12 mouse cellular contexts compared by ENCODE assay signal in the genomic region with DNA sequence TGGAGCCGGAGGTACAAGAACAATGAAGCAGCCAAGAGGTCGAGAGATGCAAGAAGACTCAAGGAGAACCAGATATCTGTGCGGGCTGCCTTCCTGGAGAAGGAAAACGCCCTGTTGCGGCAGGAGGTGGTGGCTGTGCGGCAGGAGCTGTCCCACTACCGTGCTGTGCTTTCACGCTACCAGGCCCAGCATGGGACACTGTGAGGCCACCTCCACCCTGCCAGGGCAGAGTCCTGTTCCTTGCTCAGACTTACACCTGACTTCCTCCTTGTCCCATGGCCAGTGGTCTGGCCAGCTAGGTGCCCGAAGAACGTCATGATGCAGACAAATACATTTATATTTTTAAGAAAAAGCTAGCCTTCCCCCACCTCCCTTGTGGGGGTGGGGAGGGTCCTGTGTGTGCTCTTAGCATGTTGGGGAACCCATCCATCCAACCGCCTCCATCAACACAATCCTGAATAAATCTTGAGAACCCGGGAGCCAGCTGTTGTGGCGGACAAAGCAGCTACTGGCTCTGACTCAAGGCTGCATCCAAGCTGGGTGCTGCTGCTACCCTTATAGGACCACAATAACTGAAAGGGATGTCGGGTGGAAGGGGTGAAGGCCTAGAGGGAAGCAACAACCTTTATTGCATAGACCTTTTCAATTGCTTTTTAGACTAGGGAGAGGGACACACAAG. TPM values are rescaled to one million over a fixed set of nuclear protein-coding genes. Genes with fewer than 3 reads are reported as not detected.
DNase-seq lines count a peak whose midpoint lies in the region; ATAC-seq and TF ChIP-seq lines count a peak whose summit lies in the region.
"Had no signal": no experiment of that assay in that cellular context is flagged by ENCODE, and none has a peak within 500 bp of the region (broad histone marks: within the 10 kb centered on the region; RNA-seq: fewer than 3 reads in every experiment).

No protein-coding gene starts in this region.

- TF ChIP-seq CTCF in E14TG2a.4 (conservative IDR thresholded peaks at IDR 0.05; ENCODE audit: low read length): no peak

- WGBS in forebrain, embryonic 13.5 days: 77% methylated on average over 14 of the region's 14 CpGs
- WGBS in limb, embryonic 13.5 days: 80% methylated on average over 14 of the region's 14 CpGs

- H3K27me3 ChIP-seq in E14TG2a.4 (ENCODE audit: insufficient read depth, low read length): no peaks in the 10 kb centered on the region
- H3K27me3 ChIP-seq in forebrain, embryonic 13.5 days: no peaks in the 10 kb centered on the region
- H3K27me3 ChIP-seq in limb, embryonic 13.5 days: no peaks in the 10 kb centered on the region
- H3K27me3 ChIP-seq: lung, embryonic 15.5 days had no signal

- H3K27ac ChIP-seq in forebrain, embryonic 13.5 days: peak overlapping the region; percentile 65
- H3K27ac ChIP-seq in limb, embryonic 13.5 days: no peak overlapping the region
- H3K27ac ChIP-seq: lung, embryonic 15.5 days had no signal

- H3K4me2 ChIP-seq in forebrain, embryonic 13.5 days: peak overlapping the region; percentile 99; the same call in 1 of the 2 replicates
- no peak overlapping the region for H3K4me2 ChIP-seq in limb, embryonic 13.5 days (replicated peaks)
- H3K4me2 ChIP-seq: lung, embryonic 15.5 days had no signal

- peak overlapping the region; percentile 26; the same call in 1 of the 2 replicates for H3K9ac ChIP-seq in forebrain, embryonic 13.5 days
- H3K9ac ChIP-seq in limb, embryonic 13.5 days: 0 out of 2 replicates have a peak overlapping the region, but pooled peaks have one; percentile 10
- H3K9ac ChIP-seq: lung, embryonic 15.5 days had no signal

- peaks cover 91% of the 10 kb centered on the region for H3K4me1 ChIP-seq in E14TG2a.4 (replicated peaks; ENCODE audit: low read depth, low read length)
- H3K4me1 ChIP-seq in forebrain, embryonic 13.5 days: peaks cover 66% of the 10 kb centered on the region
- H3K4me1 ChIP-seq in limb, embryonic 13.5 days: peaks cover 57% of the 10 kb centered on the region

- H3K4me3 ChIP-seq in E14TG2a.4 (replicated peaks; ENCODE audit: low read length): peak overlapping the region; percentile 4; the same call in 1 of the 2 replicates
- no peak overlapping the region for H3K4me3 ChIP-seq in forebrain, embryonic 13.5 days
- no peak overlapping the region for H3K4me3 ChIP-seq in limb, embryonic 13.5 days
- H3K4me3 ChIP-seq: lung, embryonic 15.5 days had no signal

- intact Hi-C loops in gastrocnemius, postnatal 14 days (cut with DNase I; ENCODE audit: low total_unique reads): no loop called here

- DNase-seq in gastrocnemius, postnatal 14 days: peak; percentile 18
- no peak for DNase-seq in gastrocnemius, postnatal 4 days (ENCODE audit: low spot score in 2 of 2)
- no peak for DNase-seq in MN1 (ENCODE audit: low spot score)
- DNase-seq in urinary bladder, postnatal 14 days (ENCODE audit: low spot score): no peak
- DNase-seq: adrenal gland, postnatal 25 days had no signal

- no peaks in the 10 kb centered on the region for H3K9me3 ChIP-seq in E14TG2a.4 (ENCODE audit: low read length)
- H3K9me3 ChIP-seq in forebrain, embryonic 13.5 days (replicated peaks): no peaks in the 10 kb centered on the region
- H3K9me3 ChIP-seq in limb, embryonic 13.5 days: no peaks in the 10 kb centered on the region
- H3K9me3 ChIP-seq: lung, embryonic 15.5 days had no signal

- peaks cover 62% of the 10 kb centered on the region for H3K36me3 ChIP-seq in E14TG2a.4 (ENCODE audit: insufficient read depth, low read length)
- peaks cover 40% of the 10 kb centered on the region for H3K36me3 ChIP-seq in forebrain, embryonic 13.5 days (ENCODE audit: poor library complexity, severe bottlenecking)
- peaks cover 44% of the 10 kb centered on the region for H3K36me3 ChIP-seq in limb, embryonic 13.5 days

- ATAC-seq in forebrain, embryonic 13.5 days: no peak
- no peak for ATAC-seq in limb, embryonic 13.5 days (ENCODE audit: low FRiP score, low read depth)
- ATAC-seq in erythroblast, adult 5-6 weeks (replicated peaks; ENCODE audit: low FRiP score, poor library complexity, severe bottlenecking): no peak
- ATAC-seq: CD4-positive, CD25-positive, alpha-beta regulatory T cell, adult 4 months had no signal

RNA-seq across cellular contexts. Expression of a gene that starts 4.9 kb away (rescaled TPM):
- total RNA-seq in gastrocnemius, postnatal 14 days (2021): 10 to 100 TPM; 20.6 to 32.8 TPM
- total RNA-seq in gastrocnemius, postnatal 4 days (2021): 10 to 100 TPM; 22.1 to 26.9 TPM
- 2.5 and 3.0 TPM in 2 replicates for polyA plus RNA-seq in forebrain, embryonic 13.5 days (2015; fragmentation: Nextera tagmentation; extraction: Ambion mirVana)
- 4.5 and 6.2 TPM in 2 replicates for polyA plus RNA-seq in limb, embryonic 13.5 days (2015; fragmentation: Nextera tagmentation; extraction: Ambion mirVana)
- 1.5 and 1.9 TPM in 2 replicates for total RNA-seq in erythroblast, adult 5-6 weeks (2015; ENCODE audit: low replicate concordance)
- total RNA-seq in erythroblast, adult 5-6 weeks (2017; ENCODE audit: low replicate concordance): 0.77 and 2.2 TPM in 2 replicates

RNA-seq across cellular contexts. Expression of a gene that starts 5.4 kb away (rescaled TPM):
- 100 to 1,000 TPM; 607 to 662 TPM for total RNA-seq in gastrocnemius, postnatal 14 days (2021)
- total RNA-seq in gastrocnemius, postnatal 4 days (2021): 1,000 to 10,000 TPM in 1 of 2 experiments, 100 to 1,000 TPM in 1; 1,000 to 1,132 TPM
- 808 and 823 TPM in 2 replicates for polyA plus RNA-seq in forebrain, embryonic 13.5 days (2015; fragmentation: Nextera tagmentation; extraction: Ambion mirVana)
- 1,016 and 1,039 TPM in 2 replicates for polyA plus RNA-seq in limb, embryonic 13.5 days (2015; fragmentation: Nextera tagmentation; extraction: Ambion mirVana)
- 423 and 424 TPM in 2 replicates for total RNA-seq in erythroblast, adult 5-6 weeks (2015; ENCODE audit: low replicate concordance)
- total RNA-seq in erythroblast, adult 5-6 weeks (2017; ENCODE audit: low replicate concordance): 286 and 289 TPM in 2 replicates

RNA-seq across cellular contexts. Expression of a gene that starts 8.0 kb away (rescaled TPM):
- total RNA-seq in gastrocnemius, postnatal 14 days (2021): 10 to 100 TPM; 12.0 to 13.2 TPM
- total RNA-seq in gastrocnemius, postnatal 4 days (2021): 10 to 100 TPM; 17.4 to 17.9 TPM
- polyA plus RNA-seq in forebrain, embryonic 13.5 days (2015; fragmentation: Nextera tagmentation; extraction: Ambion mirVana): 25.3 and 29.7 TPM in 2 replicates
- 33.4 and 36.0 TPM in 2 replicates for polyA plus RNA-seq in limb, embryonic 13.5 days (2015; fragmentation: Nextera tagmentation; extraction: Ambion mirVana)
- 4.6 and 7.9 TPM in 2 replicates for total RNA-seq in erythroblast, adult 5-6 weeks (2015; ENCODE audit: low replicate concordance)
- total RNA-seq in erythroblast, adult 5-6 weeks (2017; ENCODE audit: low replicate concordance): 2.1 and 2.6 TPM in 2 replicates

RNA-seq across cellular contexts. Expression of a gene that starts 10.2 kb away (rescaled TPM):
- 1 to 10 TPM; 4.5 to 4.6 TPM for total RNA-seq in gastrocnemius, postnatal 14 days (2021)
- 1 to 10 TPM; 4.6 to 4.9 TPM for total RNA-seq in gastrocnemius, postnatal 4 days (2021)
- polyA plus RNA-seq in forebrain, embryonic 13.5 days (2015; fragmentation: Nextera tagmentation; extraction: Ambion mirVana): 14.9 and 19.8 TPM in 2 replicates
- polyA plus RNA-seq in limb, embryonic 13.5 days (2015; fragmentation: Nextera tagmentation; extraction: Ambion mirVana): 12.2 and 12.5 TPM in 2 replicates
- total RNA-seq in erythroblast, adult 5-6 weeks (2015; ENCODE audit: low replicate concordance): not detected in 2 replicates
- total RNA-seq in erythroblast, adult 5-6 weeks (2017; ENCODE audit: low replicate concordance): not detected in 2 replicates
- total RNA-seq: common myeloid progenitor, adult 5-6 weeks had no signal

RNA-seq across cellular contexts. Expression of a gene that starts 11.2 kb away (rescaled TPM):
- total RNA-seq in gastrocnemius, postnatal 14 days (2021): under 1 TPM; 0.16 TPM
- under 1 TPM; 0.34 to 0.52 TPM for total RNA-seq in gastrocnemius, postnatal 4 days (2021)
- 1.3 TPM in 2 replicates for polyA plus RNA-seq in forebrain, embryonic 13.5 days (2015; fragmentation: Nextera tagmentation; extraction: Ambion mirVana)
- 0.61 and 1.0 TPM in 2 replicates for polyA plus RNA-seq in limb, embryonic 13.5 days (2015; fragmentation: Nextera tagmentation; extraction: Ambion mirVana)
- total RNA-seq in erythroblast, adult 5-6 weeks (2015; ENCODE audit: low replicate concordance): not detected in 2 replicates
- not detected in 2 replicates for total RNA-seq in erythroblast, adult 5-6 weeks (2017; ENCODE audit: low replicate concordance)
- polyA plus RNA-seq: CD4-positive, CD25-positive, alpha-beta regulatory T cell, adult 4 months had no signal

Comparison
In these comparisons a context has a peak if more than half of its experiments do, and no peak if none do; other contexts are left out.
1. RNA of a gene that starts 4.9 kb away (total RNA-seq): 20.6 to 32.8 TPM in gastrocnemius, postnatal 14 days and 22.1 to 26.9 TPM in gastrocnemius, postnatal 4 days; 0.77 to 2.2 TPM in erythroblast, adult 5-6 weeks; every median in the first group is over 4 times any median in the second.